Mouse (Mus musculus) small intestine, adult 2 months (tissue): ENCODE data around the gene Ptpn21.

Experiments used
- CTCF ChIP-seq: fragments of 200-500 bp; IDR thresholded peaks from 2 replicates; pipeline ENCODE4 v1.5.1; 2012; ENCODE audit warnings: low read depth, mild to moderate bottlenecking, control low read depth, inconsistent platforms, low read length, moderate library complexity, mixed read lengths; ENCODE audit not compliant: insufficient replicate concordance, insufficient read length; ENCODE audit errors: extremely low read depth
- POLR2A ChIP-seq: fragments of 200-500 bp; IDR thresholded peaks from 2 replicates; pipeline ENCODE4 v1.6.1; 2012; ENCODE audit warnings: low read depth, mild to moderate bottlenecking, control low read depth, inconsistent platforms, low read length, moderate library complexity

DNA sequence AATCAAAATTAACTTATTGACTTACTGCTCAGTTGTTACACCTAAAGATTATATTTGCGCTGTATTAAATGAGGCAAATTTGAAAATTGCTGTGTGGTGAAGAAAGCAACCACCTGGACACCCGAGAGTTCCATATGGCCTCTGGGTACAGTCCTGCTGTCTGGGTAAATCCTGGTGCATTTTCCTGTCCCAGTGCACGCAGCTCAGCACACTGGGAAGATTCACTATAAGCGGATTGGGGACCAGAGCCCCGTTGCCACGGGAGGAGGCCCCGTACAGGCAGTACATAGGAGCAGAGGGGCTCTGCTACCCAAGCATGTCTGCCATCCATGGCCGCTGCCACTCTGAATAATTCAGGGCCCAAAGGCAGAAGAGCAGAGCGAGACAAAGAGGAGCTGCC is 35.6 kb downstream of the Ptpn21 start:
- no peak for TF ChIP-seq CTCF
- no peak for TF ChIP-seq POLR2A
